Mouse (Mus musculus) erythroblast, embryonic 14.5 days (primary cell): Measurements from ENCODE around the gene Tlcd1.

ENCODE experiments used
- GATA1 ChIP-seq: IDR thresholded peaks from 2 replicates; pipeline ENCODE4 v1.6.1; 2012; ENCODE audit warnings: low read length, inconsistent platforms, mixed read lengths
- TAL1 ChIP-seq: IDR thresholded peaks from 3 replicates; pipeline ENCODE4 v1.6.1; 2012; ENCODE audit warnings: low read length, inconsistent platforms, mixed read lengths

GRCm38 (mm10) chr11:78159557-78159956 lies 17.0 kb upstream of the Tlcd1 start:
- TF ChIP-seq GATA1 = no peak
- TF ChIP-seq TAL1 = no peak
